Mouse (Mus musculus) lung, adult 10 weeks (tissue): ENCODE measurements around the gene Igsf9. TPM values are rescaled to one million over a fixed set of nuclear protein-coding genes. Genes with fewer than 3 reads are reported as not detected.

Source experiments
- polyA plus RNA-seq: library from polyadenylated mRNA; stranded (reverse); fragments of 350-450 nt; fragmentation: Illumina TruSeq; extraction: RNeasy Lipid Tissue Mini Kit (QIAGEN cat#74804); gene quantifications from one replicate; pipeline ENCODE4 v1.2.3, GENCODE M21; 2014; ENCODE audit warnings: low read depth, low replicate concordance; ENCODE audit not compliant: insufficient read depth

The Igsf9 gene
- polyA plus RNA-seq = 2.1 TPM

DNA sequence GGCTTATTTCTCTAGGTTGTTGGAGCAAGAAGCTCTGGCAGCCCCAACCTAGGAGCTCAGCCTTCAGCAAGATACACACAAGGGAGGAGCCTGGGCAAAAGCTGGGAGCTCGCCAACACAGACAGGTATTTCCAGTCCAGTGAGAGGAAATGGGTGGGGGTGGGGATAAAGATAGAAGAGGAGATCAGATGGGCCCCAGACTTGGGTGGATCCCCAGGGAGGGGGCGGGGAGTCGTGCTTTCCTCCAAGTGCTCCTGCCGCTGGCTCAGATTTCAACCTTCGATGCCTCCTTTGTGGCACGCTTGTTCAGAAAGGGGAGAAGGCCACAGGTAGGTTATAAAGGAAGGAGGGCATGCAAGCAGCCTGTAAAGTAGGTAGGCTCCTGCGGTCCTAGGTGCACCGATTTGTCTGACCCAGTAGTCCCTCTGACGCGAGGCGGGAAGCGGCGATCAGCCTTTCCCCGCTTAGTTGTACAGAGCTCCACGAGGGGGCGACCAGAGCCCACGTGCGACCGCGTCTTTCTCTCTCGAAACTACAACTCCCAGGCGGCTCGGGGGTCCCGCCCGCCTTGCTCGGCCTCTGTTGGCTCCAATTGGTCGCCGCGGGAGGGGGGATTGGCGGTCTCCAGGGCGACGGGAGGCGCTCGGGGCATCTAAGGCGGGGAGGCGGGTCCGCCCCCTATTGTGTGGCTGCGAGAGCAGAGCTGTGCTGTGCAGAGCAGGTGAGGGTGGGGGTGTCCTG is at the start of gene Igsf9:
Gene Igsf9, plus strand, starts transcription at position 249 of the 741 bp plus-strand sequence.

DNA sequence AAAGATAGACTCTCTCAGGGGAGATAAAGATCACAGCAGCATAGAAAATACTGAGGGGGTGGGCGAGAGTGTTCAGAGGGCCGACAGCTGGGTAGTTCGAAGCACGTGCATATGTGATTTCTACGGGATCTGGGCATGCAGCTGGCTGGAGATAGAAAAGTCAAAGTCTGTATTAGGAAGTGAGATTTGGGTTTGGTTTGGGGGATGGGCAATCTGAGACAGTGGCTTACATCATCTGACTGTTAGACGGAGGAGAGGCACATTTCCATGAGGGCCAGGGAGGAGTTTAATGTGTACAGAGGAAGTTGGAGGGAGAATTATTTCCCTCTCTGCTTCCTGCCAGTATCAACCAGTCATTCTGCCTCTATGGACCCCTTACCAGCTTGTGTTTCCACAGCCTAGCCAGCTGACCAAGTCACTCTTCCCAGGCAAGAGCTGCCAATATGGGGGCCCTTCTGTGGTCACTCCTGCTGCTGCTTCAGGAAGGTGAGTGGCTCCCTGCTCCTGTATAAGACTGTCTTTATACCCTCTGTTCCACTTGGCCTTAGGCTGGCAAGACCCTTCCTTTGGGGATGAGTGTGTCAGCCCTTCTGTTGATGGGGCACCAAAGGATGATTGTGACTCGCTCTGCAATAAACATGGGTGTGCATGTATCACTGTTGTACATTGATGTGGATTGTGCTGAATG is 6.4 kb upstream of the Igsf9 start, which contains the start of gene Slamf9:
Gene Slamf9, plus strand, starts transcription at position 305 of the 688 bp plus-strand sequence.

DNA sequence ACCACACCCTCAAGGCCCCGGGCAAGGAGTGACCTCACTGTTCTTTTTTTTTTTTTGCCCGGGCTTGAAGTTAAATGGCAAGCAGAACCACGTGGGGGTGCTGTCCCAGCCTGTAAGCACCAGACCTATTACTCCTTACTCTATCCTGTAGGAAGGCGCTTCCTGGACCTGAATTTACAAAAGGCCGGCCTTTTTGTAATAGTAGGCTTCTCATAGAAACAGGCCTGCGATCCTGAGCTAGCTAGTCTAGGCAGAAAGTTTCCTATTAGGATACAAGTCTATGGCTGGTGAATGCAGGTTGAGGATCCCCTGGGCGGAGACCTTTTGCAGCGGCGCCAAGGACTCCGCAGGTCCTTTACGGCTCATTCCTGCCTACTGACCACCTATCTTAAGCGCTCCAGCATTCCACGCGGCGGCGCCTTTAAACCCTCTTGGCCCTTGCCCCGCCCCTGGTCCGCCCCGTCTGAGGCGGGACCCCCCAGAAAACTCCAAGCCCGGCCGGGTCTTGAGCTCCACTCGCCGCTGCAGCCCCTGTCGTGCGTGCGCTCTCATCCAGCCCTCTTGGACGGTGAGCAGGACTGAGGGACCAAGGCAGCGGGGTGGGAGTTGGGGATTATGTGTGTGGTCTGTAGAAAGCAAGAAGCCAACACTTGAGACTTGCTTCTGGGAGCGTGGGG is 18.3 kb downstream of the Igsf9 start, which contains the start of gene Tagln2:
Gene Tagln2, plus strand, starts transcription at position 283 of the 677 bp plus-strand sequence.

DNA sequence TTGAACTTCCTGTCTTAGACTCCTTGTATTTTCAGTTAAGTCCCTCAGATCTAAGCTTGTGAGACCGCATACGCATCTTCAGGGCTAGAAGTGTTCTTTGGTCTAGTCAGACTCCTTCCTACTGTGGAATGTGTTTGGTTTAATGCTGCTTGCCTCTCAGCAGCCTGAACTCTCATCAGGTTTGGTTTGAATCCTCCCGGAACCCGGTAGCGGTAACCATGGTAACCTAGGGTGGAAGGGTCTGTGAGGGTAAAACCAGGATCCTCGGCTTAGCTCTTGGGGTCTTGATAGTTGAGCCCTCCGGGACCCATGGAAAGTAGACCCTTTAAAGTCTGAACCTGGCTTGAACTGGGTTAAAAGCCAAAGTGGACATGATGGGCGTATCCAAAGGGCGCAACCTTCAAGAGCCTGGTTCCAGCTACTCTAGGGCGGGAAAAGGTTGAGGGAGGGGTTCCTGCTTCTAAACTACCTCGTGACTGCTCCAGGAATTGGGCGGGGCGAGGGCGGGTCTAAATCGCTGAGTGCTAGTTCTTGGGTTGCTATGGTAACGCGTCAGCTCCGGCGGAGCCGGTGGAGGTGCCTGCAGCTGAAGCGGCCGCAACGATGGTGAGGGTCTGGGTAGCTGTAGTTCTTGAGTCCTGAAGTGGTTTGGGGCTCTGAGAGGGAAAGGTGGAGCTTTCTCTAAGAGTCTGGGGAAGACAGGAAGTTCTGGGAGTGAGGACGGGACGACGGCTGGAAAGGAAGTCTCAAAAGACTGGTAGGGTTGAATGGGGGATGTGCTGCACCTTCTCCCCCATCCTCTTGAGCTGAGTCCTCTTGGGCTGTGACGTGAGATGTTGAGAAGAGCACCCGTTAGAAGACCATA is 39.2 kb downstream of the Igsf9 start, which contains the start of gene Cfap45:
Gene Cfap45, plus strand, starts transcription at position 226 of the 865 bp plus-strand sequence.

Other genes starting within 250 kb of the Igsf9 start
- not detected for gene Atp1a4, start 223.4 kb upstream of the Igsf9 start, polyA plus RNA-seq
- gene Igsf8, start 220.1 kb upstream of the Igsf9 start, polyA plus RNA-seq = 20.4 TPM
- 34.3 TPM for gene Atp1a2, start 183.7 kb upstream of the Igsf9 start, polyA plus RNA-seq
- not detected for gene Kcnj9, start 152.5 kb upstream of the Igsf9 start, polyA plus RNA-seq
- 0.08 TPM for gene Kcnj10, start 140.6 kb upstream of the Igsf9 start, polyA plus RNA-seq
- gene Pigm, start 105.2 kb upstream of the Igsf9 start, polyA plus RNA-seq = 4.4 TPM
- gene Slamf9, start 6.4 kb upstream of the Igsf9 start, polyA plus RNA-seq = 16.0 TPM
- gene Tagln2, start 18.3 kb downstream of the Igsf9 start, polyA plus RNA-seq = 544 TPM
- gene Cfap45, start 39.0 kb downstream of the Igsf9 start, polyA plus RNA-seq = 9.2 TPM
- 0.12 TPM for gene Vsig8, start 74.2 kb downstream of the Igsf9 start, polyA plus RNA-seq
- gene Slamf8, start 108.8 kb downstream of the Igsf9 start, polyA plus RNA-seq = 2.3 TPM
- gene Fcrl6, start 120.8 kb downstream of the Igsf9 start, polyA plus RNA-seq = not detected
- gene Dusp23, start 151.2 kb downstream of the Igsf9 start, polyA plus RNA-seq = 19.8 TPM
- not detected for gene Crp, start 216.3 kb downstream of the Igsf9 start, polyA plus RNA-seq